Mouse (Mus musculus): ENCODE results near the gene Muc4. TPM values are rescaled to one million over a fixed set of nuclear protein-coding genes. Genes with fewer than 3 reads are reported as not detected.

Gene Muc4
- polyA plus RNA-seq, 1 experiment from 2014 or later, result 8.8 TPM

- 53% methylated on average over 6 of the region's 6 CpGs for WGBS
- Histone ChIP-seq H3K9ac (replicated peaks; ENCODE audit: low read depth, low read length) (no peak overlapping the region), H3K9me3 (ENCODE audit: control insufficient read depth, low read depth, low read length) (no peaks in the 10 kb centered on the region), H3K4me1 (ENCODE audit: control insufficient read depth, insufficient read depth, low read length) (peaks cover 5% of the 10 kb centered on the region; the same call in 1 of the 2 replicates), H3K27ac (ENCODE audit: low read length) (no peak overlapping the region), H3K4me3 (ENCODE audit: low read depth, low read length) (no peak overlapping the region), H3K36me3 (ENCODE audit: control insufficient read depth, insufficient read depth, low read length) (no peaks in the 10 kb centered on the region), H3K27me3 (ENCODE audit: control insufficient read depth, insufficient read depth, low read length) (no peaks in the 10 kb centered on the region), H3K4me2 (replicated peaks; ENCODE audit: low read depth, low read length) (no peak overlapping the region)
- ATAC-seq (ENCODE audit: insufficient number of reproducible peaks, insufficient read depth, low FRiP score, low read depth), result no peak
Observed at GRCm38 (mm10) chr16:32713556-32713955, 22.1 kb upstream of the Muc4 start.

DNA sequence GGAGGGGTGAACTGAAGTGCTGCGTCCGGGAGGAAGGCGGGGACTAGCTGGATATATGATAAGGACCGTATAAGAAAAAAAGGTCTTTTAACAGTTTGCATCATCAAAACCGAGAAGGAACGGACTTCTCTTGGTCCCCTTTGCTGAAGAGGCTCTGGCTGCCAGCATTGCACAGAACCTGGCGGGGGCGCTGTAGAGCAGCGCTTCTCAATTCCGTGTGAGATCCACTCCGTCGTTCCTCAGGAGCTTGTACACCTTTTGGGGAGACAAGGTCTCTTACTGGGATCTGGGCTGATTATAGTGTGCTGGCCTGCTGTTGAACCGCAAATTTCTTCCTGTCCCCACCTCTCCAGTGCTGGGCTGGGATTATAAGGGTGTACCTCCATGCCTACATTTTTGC lies 20.3 kb upstream of the Muc4 start:
- 0 out of 2 replicates have a peak overlapping the region, but pooled peaks have one; percentile 7 for H3K4me2 ChIP-seq (replicated peaks; ENCODE audit: low read depth, low read length)
- H3K36me3 ChIP-seq (ENCODE audit: control insufficient read depth, insufficient read depth, low read length), result no peaks in the 10 kb centered on the region
- H3K4me3 ChIP-seq (ENCODE audit: low read depth, low read length), result no peak overlapping the region
- no peaks in the 10 kb centered on the region for H3K4me1 ChIP-seq (ENCODE audit: control insufficient read depth, insufficient read depth, low read length)
- no peak overlapping the region for H3K9ac ChIP-seq (replicated peaks; ENCODE audit: low read depth, low read length)
- no peaks in the 10 kb centered on the region for H3K27me3 ChIP-seq (ENCODE audit: control insufficient read depth, insufficient read depth, low read length)
- 20% methylated on average over 13 of the region's 13 CpGs for WGBS
- H3K27ac ChIP-seq (ENCODE audit: low read length), result no peak overlapping the region
- ATAC-seq (ENCODE audit: insufficient number of reproducible peaks, insufficient read depth, low FRiP score, low read depth), result no peak
- no peaks in the 10 kb centered on the region for H3K9me3 ChIP-seq (ENCODE audit: control insufficient read depth, low read depth, low read length)

DNA sequence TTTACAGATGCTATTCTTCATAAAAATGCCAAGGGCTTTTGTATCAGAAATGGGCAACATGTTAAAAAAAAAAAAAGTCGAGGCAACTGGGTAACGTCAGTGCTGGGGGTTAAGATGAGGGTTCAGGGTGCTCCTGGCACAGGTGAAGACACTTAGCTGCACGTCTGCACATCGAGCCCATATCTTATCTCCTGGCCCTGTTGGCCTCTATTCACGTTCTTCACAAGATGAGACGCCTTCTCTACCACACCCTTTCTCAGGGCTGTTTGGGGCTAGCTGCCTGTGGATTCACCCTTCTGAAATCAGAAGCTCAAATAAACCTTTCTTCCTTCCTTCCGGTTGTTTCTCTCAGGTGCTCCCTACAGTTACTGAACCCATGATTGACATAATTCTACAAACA lies 12.5 kb upstream of the Muc4 start:
- no peaks in the 10 kb centered on the region for H3K9me3 ChIP-seq (ENCODE audit: control insufficient read depth, low read depth, low read length)
- no peak overlapping the region for H3K27ac ChIP-seq (ENCODE audit: low read length)
- 60% methylated on average over 7 of the region's 7 CpGs for WGBS
- H3K4me1 ChIP-seq (ENCODE audit: control insufficient read depth, insufficient read depth, low read length), result no peaks in the 10 kb centered on the region; the same call in 1 of the 2 replicates
- H3K9ac ChIP-seq (replicated peaks; ENCODE audit: low read depth, low read length), result no peak overlapping the region
- no peak overlapping the region for H3K4me3 ChIP-seq (ENCODE audit: low read depth, low read length)
- no peaks in the 10 kb centered on the region for H3K27me3 ChIP-seq (ENCODE audit: control insufficient read depth, insufficient read depth, low read length)
- ATAC-seq (ENCODE audit: insufficient number of reproducible peaks, insufficient read depth, low FRiP score, low read depth), result no peak
- H3K36me3 ChIP-seq (ENCODE audit: control insufficient read depth, insufficient read depth, low read length), result no peaks in the 10 kb centered on the region
- H3K4me2 ChIP-seq (replicated peaks; ENCODE audit: low read depth, low read length), result no peak overlapping the region

DNA sequence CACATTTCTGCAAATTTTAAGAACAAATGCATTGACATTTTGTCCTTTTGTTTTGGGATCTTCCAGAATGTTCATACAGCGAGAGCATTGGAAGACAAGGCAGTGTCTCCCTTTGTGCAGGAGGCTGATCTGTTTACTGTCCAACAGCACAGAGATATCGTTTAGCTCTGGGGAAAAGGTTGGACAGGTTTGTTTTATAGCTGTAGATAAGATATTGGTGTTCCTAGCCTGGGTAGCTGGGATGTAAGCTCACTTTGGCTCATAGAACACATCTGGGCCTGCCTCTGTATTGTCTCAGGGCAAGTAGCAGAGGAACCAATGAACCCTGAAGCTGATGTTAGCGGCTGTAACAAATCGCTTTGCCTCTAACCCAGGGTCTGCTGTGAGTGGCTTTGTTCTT lies 11.9 kb upstream of the Muc4 start:
- Histone ChIP-seq H3K4me1 (ENCODE audit: control insufficient read depth, insufficient read depth, low read length) (no peaks in the 10 kb centered on the region; the same call in 1 of the 2 replicates), H3K4me3 (ENCODE audit: low read depth, low read length) (no peak overlapping the region), H3K27ac (ENCODE audit: low read length) (no peak overlapping the region), H3K36me3 (ENCODE audit: control insufficient read depth, insufficient read depth, low read length) (no peaks in the 10 kb centered on the region), H3K27me3 (ENCODE audit: control insufficient read depth, insufficient read depth, low read length) (no peaks in the 10 kb centered on the region), H3K4me2 (replicated peaks; ENCODE audit: low read depth, low read length) (no peak overlapping the region), H3K9ac (replicated peaks; ENCODE audit: low read depth, low read length) (no peak overlapping the region), H3K9me3 (ENCODE audit: control insufficient read depth, low read depth, low read length) (no peaks in the 10 kb centered on the region)
- ATAC-seq (ENCODE audit: insufficient number of reproducible peaks, insufficient read depth, low FRiP score, low read depth), result no peak
- WGBS, result 70% methylated on average over 4 of the region's 4 CpGs

GRCm38 (mm10) chr16:32724259-32724658 lies 11.4 kb upstream of the Muc4 start:
- Histone ChIP-seq H3K27me3 (ENCODE audit: control insufficient read depth, insufficient read depth, low read length) (no peaks in the 10 kb centered on the region), H3K4me2 (replicated peaks; ENCODE audit: low read depth, low read length) (no peak overlapping the region), H3K4me1 (ENCODE audit: control insufficient read depth, insufficient read depth, low read length) (peaks cover 2% of the 10 kb centered on the region; the same call in 1 of the 2 replicates), H3K36me3 (ENCODE audit: control insufficient read depth, insufficient read depth, low read length) (no peaks in the 10 kb centered on the region), H3K9ac (replicated peaks; ENCODE audit: low read depth, low read length) (no peak overlapping the region), H3K9me3 (ENCODE audit: control insufficient read depth, low read depth, low read length) (no peaks in the 10 kb centered on the region), H3K27ac (ENCODE audit: low read length) (no peak overlapping the region), H3K4me3 (ENCODE audit: low read depth, low read length) (no peak overlapping the region)
- WGBS, result 83% methylated on average over 2 of the region's 2 CpGs
- ATAC-seq (ENCODE audit: insufficient number of reproducible peaks, insufficient read depth, low FRiP score, low read depth), result no peak

GRCm38 (mm10) chr16:32726501-32726900 lies 9.2 kb upstream of the Muc4 start:
- H3K9ac ChIP-seq (replicated peaks; ENCODE audit: low read depth, low read length), result no peak overlapping the region
- no peaks in the 10 kb centered on the region for H3K9me3 ChIP-seq (ENCODE audit: control insufficient read depth, low read depth, low read length)
- no peak for ATAC-seq (ENCODE audit: insufficient number of reproducible peaks, insufficient read depth, low FRiP score, low read depth)
- peaks cover 2% of the 10 kb centered on the region; the same call in 1 of the 2 replicates for H3K4me1 ChIP-seq (ENCODE audit: control insufficient read depth, insufficient read depth, low read length)
- no peak overlapping the region for H3K27ac ChIP-seq (ENCODE audit: low read length)
- H3K4me2 ChIP-seq (replicated peaks; ENCODE audit: low read depth, low read length), result no peak overlapping the region
- H3K36me3 ChIP-seq (ENCODE audit: control insufficient read depth, insufficient read depth, low read length), result no peaks in the 10 kb centered on the region
- no peak overlapping the region for H3K4me3 ChIP-seq (ENCODE audit: low read depth, low read length)
- no peaks in the 10 kb centered on the region for H3K27me3 ChIP-seq (ENCODE audit: control insufficient read depth, insufficient read depth, low read length)

GRCm38 (mm10) chr16:32728240-32728639 lies 7.4 kb upstream of the Muc4 start:
- Histone ChIP-seq H3K4me2 (replicated peaks; ENCODE audit: low read depth, low read length) (no peak overlapping the region), H3K9me3 (ENCODE audit: control insufficient read depth, low read depth, low read length) (no peaks in the 10 kb centered on the region), H3K27me3 (ENCODE audit: control insufficient read depth, insufficient read depth, low read length) (no peaks in the 10 kb centered on the region), H3K4me1 (ENCODE audit: control insufficient read depth, insufficient read depth, low read length) (peaks cover 2% of the 10 kb centered on the region; the same call in 1 of the 2 replicates), H3K4me3 (ENCODE audit: low read depth, low read length) (no peak overlapping the region), H3K36me3 (ENCODE audit: control insufficient read depth, insufficient read depth, low read length) (no peaks in the 10 kb centered on the region), H3K27ac (ENCODE audit: low read length) (no peak overlapping the region), H3K9ac (replicated peaks; ENCODE audit: low read depth, low read length) (no peak overlapping the region)
- ATAC-seq (ENCODE audit: insufficient number of reproducible peaks, insufficient read depth, low FRiP score, low read depth), result no peak

DNA sequence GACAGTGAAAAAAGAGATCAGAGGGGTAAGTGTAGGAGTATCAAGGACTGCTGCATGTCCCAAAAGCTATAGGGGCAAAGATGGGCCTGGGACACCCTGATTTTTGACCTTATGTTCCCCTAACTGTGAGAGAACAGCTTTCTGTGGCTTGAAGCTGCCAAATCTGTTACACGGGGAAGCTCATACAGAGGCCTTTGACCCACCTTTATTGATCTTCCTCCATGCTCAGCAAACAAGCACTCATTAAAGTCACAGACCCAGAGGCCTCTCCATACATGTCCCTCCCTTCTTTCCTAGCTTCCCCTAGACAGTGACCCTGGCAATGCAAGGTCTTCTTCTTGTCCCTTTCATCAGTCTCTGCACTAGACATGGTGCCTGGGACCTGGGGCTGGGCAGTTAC lies 7.0 kb upstream of the Muc4 start:
- 44% methylated on average over 1 of the region's 1 CpGs for WGBS

DNA sequence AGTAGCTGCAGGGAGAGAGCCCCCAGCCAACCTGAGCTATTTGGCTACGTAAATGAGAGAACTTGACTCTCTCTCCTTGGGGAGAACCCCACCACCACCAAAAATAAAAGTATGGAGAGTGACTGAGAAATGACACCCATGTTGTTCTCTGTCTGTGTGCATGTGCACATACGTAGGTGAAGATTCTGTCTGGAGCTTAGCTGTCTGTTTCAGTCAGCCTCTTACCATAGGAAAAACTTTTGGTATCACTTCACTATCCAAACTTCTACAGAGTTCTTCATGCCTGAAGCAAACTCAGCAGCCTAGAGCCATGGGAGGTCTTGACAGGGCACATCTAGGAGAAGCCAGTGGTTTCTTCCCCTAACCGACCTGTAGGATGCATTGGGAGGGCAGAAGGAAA lies 2.5 kb upstream of the Muc4 start:
- H3K9ac ChIP-seq (replicated peaks; ENCODE audit: low read depth, low read length), result no peak overlapping the region
- H3K4me1 ChIP-seq (ENCODE audit: control insufficient read depth, insufficient read depth, low read length), result 0 out of 2 replicates have a peak, but pooled peaks cover 2% of the 10 kb centered on the region
- no peak overlapping the region for H3K4me3 ChIP-seq (ENCODE audit: low read depth, low read length)
- ATAC-seq (ENCODE audit: insufficient number of reproducible peaks, insufficient read depth, low FRiP score, low read depth), result no peak
- no peaks in the 10 kb centered on the region for H3K36me3 ChIP-seq (ENCODE audit: control insufficient read depth, insufficient read depth, low read length)
- H3K27me3 ChIP-seq (ENCODE audit: control insufficient read depth, insufficient read depth, low read length), result no peaks in the 10 kb centered on the region
- 86% methylated on average over 3 of the region's 3 CpGs for WGBS
- no peaks in the 10 kb centered on the region for H3K9me3 ChIP-seq (ENCODE audit: control insufficient read depth, low read depth, low read length)
- H3K4me2 ChIP-seq (replicated peaks; ENCODE audit: low read depth, low read length), result no peak overlapping the region
- H3K27ac ChIP-seq (ENCODE audit: low read length), result no peak overlapping the region

More for the DNA sequence above, 7.0 kb upstream of the Muc4 start:
- peaks cover 2% of the 10 kb centered on the region; the same call in 1 of the 2 replicates for H3K4me1 ChIP-seq (ENCODE audit: control insufficient read depth, insufficient read depth, low read length)
- no peaks in the 10 kb centered on the region for H3K9me3 ChIP-seq (ENCODE audit: control insufficient read depth, low read depth, low read length)
- no peak overlapping the region for H3K9ac ChIP-seq (replicated peaks; ENCODE audit: low read depth, low read length)
- H3K36me3 ChIP-seq (ENCODE audit: control insufficient read depth, insufficient read depth, low read length), result no peaks in the 10 kb centered on the region
- H3K4me3 ChIP-seq (ENCODE audit: low read depth, low read length), result no peak overlapping the region
- no peak overlapping the region for H3K27ac ChIP-seq (ENCODE audit: low read length)
- H3K27me3 ChIP-seq (ENCODE audit: control insufficient read depth, insufficient read depth, low read length), result no peaks in the 10 kb centered on the region
- H3K4me2 ChIP-seq (replicated peaks; ENCODE audit: low read depth, low read length), result no peak overlapping the region
- no peak for ATAC-seq (ENCODE audit: insufficient number of reproducible peaks, insufficient read depth, low FRiP score, low read depth)

Data from stomach, embryonic 14.5 days (tissue).